Mouse (Mus musculus) liver, embryonic 11.5 days (tissue): ENCODE data around the gene Dock4. TPM values are rescaled to one million over a fixed set of nuclear protein-coding genes. Genes with fewer than 3 reads are reported as not detected.

Experiments
- ATAC-seq: fragments of 200-750 bp; cut with Nextera tagmentation; replicated peaks from 2 replicates; pipeline ENCODE4 v1.8.0; 2017; ENCODE audit warnings: moderate number of reproducible peaks, mild to moderate bottlenecking, moderate TSS enrichment, moderate library complexity; ENCODE audit not compliant: low FRiP score
- DNase-seq: peaks from one replicate; pipeline ENCODE4 v3.0.0-alpha.2; 2017; ENCODE audit warnings: low spot score
- H3K27ac ChIP-seq: fragments of 300-500 bp; sonication (generic); 2 replicates; pipeline ENCODE4 v1.5.1; 2014; ENCODE audit warnings: mild to moderate bottlenecking, low read depth, low read length, control low read depth
- H3K27me3 ChIP-seq: fragments of 300-500 bp; sonication (generic); replicated peaks from 2 replicates; pipeline ENCODE4 v1.6.1; 2014; ENCODE audit warnings: low read length, mixed read lengths; ENCODE audit not compliant: control insufficient read depth, insufficient read depth
- H3K36me3 ChIP-seq: fragments of 300-500 bp; sonication (generic); 2 replicates; pipeline ENCODE4 v1.6.1; 2014; ENCODE audit warnings: mild to moderate bottlenecking, low read length, moderate library complexity, mixed read lengths; ENCODE audit not compliant: control insufficient read depth, insufficient read depth
- H3K4me1 ChIP-seq: fragments of 300-500 bp; sonication (generic); replicated peaks from 2 replicates; pipeline ENCODE4 v1.6.1; 2014; ENCODE audit warnings: low read length, mixed read lengths; ENCODE audit not compliant: control insufficient read depth, insufficient read depth
- H3K4me2 ChIP-seq: fragments of 300-500 bp; sonication (generic); 2 replicates; pipeline ENCODE4 v1.6.1; 2014; ENCODE audit warnings: mild to moderate bottlenecking, control low read depth, moderate library complexity
- H3K4me3 ChIP-seq: fragments of 300-500 bp; sonication (generic); 2 replicates; pipeline ENCODE4 v1.5.1; 2014; ENCODE audit warnings: low read depth, low read length, control low read depth
- H3K9ac ChIP-seq: fragments of 300-500 bp; sonication (generic); 2 replicates; pipeline ENCODE4 v1.6.1; 2014; ENCODE audit warnings: low read depth, low read length, control low read depth
- H3K9me3 ChIP-seq: fragments of 300-500 bp; sonication (generic); 2 replicates; pipeline ENCODE4 v1.6.1; 2016; ENCODE audit warnings: low read length, inconsistent platforms, mixed read lengths; ENCODE audit not compliant: control insufficient read depth
- WGBS: fragments of 180-500 bp; shearing (Covaris S2); extraction: QIAGEN DNeasy Blood & Tissue Kit; methylation state at CpG from one replicate; pipeline ENCODE4 v1.1.7; 2014; 5-methylcytosine and 5-hydroxymethylcytosine counted together
- polyA plus RNA-seq: library from polyadenylated mRNA; unstranded; fragments of >200 nt; fragmentation: Nextera tagmentation; extraction: Ambion mirVana; gene quantifications from 2 replicates; pipeline ENCODE4 v1.2.1, GENCODE M21; 2014

The Dock4 gene
- polyA plus RNA-seq, 1 experiment from 2014 or later: 4.4 TPM

DNA sequence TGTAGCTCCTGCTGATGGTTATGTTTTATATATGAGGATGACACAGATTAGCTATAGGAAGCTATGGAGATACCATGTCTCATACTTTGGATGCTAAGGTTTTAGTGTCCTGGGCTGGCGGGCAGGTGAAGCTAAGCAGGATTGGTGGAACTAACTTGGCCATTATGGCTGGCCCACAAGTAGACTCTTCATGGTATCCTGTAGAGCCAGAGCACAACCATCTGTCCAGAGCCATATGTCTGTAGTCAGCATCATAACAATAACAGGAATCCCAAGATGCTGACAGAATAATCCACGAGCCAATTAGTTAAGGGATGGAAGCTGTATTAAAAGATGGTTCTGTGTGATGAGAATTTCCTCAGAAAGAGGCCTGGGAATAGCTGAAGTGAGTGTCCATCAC, 269.4 kb downstream of the Dock4 start:
- Histone ChIP-seq H3K4me2 (no peak overlapping the region), H3K36me3 (no peaks in the 10 kb centered on the region), H3K9me3 (no peaks in the 10 kb centered on the region), H3K4me1 (no peaks in the 10 kb centered on the region), H3K27ac (no peak overlapping the region), H3K4me3 (no peak overlapping the region), H3K27me3 (no peaks in the 10 kb centered on the region), H3K9ac (no peak overlapping the region)
- DNase-seq (no peak), ATAC-seq (no peak)
- WGBS: 79% methylated on average over 2 of the region's 2 CpGs

DNA sequence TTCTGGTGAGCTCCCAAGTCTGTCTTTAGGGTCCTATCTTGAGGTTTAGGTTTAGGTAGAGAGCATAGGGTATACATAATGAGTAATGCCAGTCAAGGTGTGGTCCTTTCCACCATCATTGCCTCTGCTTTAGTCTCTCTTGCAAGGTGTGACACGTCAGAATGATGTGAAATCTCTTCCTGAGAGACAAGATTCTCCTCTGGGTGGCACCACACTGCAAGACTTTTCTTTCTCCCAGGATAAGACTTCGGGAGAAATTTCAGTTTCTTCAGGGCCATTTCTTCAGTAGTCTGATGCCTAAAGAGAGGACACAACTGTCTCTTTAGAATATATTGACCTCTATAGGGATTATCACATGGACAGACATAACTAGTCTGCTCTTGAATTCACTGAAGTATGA, 282.6 kb downstream of the Dock4 start:
- Histone ChIP-seq H3K9me3 (no peaks in the 10 kb centered on the region), H3K27ac (no peak overlapping the region), H3K36me3 (no peaks in the 10 kb centered on the region), H3K9ac (no peak overlapping the region), H3K27me3 (no peaks in the 10 kb centered on the region), H3K4me1 (no peaks in the 10 kb centered on the region), H3K4me3 (no peak overlapping the region), H3K4me2 (no peak overlapping the region)
- 56% methylated on average over 2 of the region's 2 CpGs for WGBS
- ATAC-seq (no peak), DNase-seq (no peak)

DNA sequence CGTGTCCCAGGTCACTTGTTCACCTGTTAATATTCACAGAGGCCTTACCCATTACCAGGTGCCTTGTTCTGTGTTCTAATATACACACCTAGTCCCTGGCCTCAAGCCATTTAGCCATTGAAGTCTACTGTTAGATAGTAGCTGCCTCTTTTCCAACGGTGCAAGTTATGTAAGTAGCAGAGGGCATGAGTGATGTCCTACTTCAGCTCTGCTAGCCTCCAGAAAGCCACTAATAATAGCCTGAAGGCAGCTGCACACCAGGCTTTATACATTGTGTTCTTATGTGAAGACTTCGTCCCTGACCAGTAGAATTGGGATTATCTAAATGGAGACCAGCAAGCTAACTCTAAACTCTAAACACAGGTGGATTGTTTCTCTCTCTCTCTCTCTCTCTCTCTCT, 285.0 kb downstream of the Dock4 start:
- H3K9ac ChIP-seq: no peak overlapping the region
- H3K4me1 ChIP-seq: no peaks in the 10 kb centered on the region
- ATAC-seq (no peak), DNase-seq (no peak)
- H3K27me3 ChIP-seq: no peaks in the 10 kb centered on the region
- H3K9me3 ChIP-seq: no peaks in the 10 kb centered on the region
- 82% methylated on average over 3 of the region's 3 CpGs for WGBS
- no peaks in the 10 kb centered on the region for H3K36me3 ChIP-seq
- H3K4me2 ChIP-seq: no peak overlapping the region
- H3K27ac ChIP-seq: no peak overlapping the region
- no peak overlapping the region for H3K4me3 ChIP-seq

DNA sequence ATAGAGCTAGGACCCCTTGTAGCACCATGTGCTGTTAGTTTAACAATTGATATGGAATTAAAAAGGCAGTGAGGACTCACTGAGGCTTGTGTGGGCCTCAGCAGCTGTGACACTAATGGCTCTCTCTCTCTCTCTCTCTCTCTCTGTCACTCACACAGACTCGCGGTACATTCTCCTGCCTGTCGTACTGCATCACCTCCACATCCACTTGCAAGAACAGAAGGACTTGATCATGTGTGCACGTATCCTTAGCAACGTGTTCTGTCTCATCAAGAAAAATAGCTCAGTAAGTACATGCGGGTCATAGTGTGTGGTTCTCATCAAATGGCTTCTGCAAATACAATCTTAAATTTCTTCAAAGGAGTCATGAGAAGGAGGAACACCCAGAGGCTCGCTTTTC, 299.7 kb downstream of the Dock4 start:
- no peaks in the 10 kb centered on the region for H3K9me3 ChIP-seq
- no peak overlapping the region for H3K9ac ChIP-seq
- no peaks in the 10 kb centered on the region for H3K4me1 ChIP-seq
- ATAC-seq (no peak), DNase-seq (no peak)
- no peak overlapping the region for H3K4me2 ChIP-seq
- H3K36me3 ChIP-seq: no peaks in the 10 kb centered on the region
- no peak overlapping the region for H3K4me3 ChIP-seq
- 86% methylated on average over 7 of the region's 7 CpGs for WGBS
- H3K27me3 ChIP-seq: no peaks in the 10 kb centered on the region
- no peak overlapping the region for H3K27ac ChIP-seq

DNA sequence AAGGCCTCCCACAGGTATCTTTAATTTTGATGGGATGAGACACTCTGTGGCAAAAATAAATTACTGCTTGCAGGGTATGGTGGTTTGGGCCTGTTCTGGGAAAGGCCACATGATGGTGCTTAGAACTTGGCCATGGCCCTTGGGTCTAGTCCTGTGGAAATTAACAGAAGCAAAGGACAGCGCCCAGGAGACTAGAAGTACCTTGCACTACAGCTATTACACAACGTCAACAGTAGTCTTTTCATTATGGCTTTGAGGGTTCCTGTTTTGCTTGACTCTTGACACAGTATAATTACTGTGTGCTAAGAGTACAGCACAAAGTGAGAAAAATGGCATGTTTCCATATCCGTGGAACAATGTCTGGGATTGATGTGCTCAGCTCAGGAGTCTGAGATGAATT, 300.3 kb downstream of the Dock4 start:
- no peak overlapping the region for H3K4me3 ChIP-seq
- H3K9me3 ChIP-seq: no peaks in the 10 kb centered on the region
- no peaks in the 10 kb centered on the region for H3K27me3 ChIP-seq
- no peak overlapping the region for H3K4me2 ChIP-seq
- ATAC-seq: no peak
- WGBS: 84% methylated on average over 3 of the region's 3 CpGs
- H3K36me3 ChIP-seq: no peaks in the 10 kb centered on the region
- no peak overlapping the region for H3K9ac ChIP-seq
- H3K4me1 ChIP-seq: no peaks in the 10 kb centered on the region
- DNase-seq: no peak
- no peak overlapping the region for H3K27ac ChIP-seq

DNA sequence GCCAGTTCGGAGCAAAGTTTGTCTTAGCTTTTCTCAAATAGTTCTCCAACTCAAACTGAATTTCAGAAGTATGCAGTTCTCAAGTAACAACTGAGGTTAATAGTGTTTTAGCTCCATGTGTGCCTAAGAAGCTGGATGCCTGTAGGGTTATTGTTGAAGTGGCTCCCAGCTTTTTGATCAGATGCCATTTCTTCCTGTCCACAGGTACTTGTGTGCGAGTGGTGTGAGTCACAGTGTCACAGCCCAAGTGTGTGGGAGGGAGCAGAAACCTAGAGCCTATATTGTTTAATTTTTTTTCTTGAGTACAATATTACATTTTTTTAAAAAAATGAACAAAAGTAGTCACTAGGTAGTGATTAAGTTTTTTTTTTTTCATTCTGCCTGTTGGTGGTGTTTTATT, 313.5 kb downstream of the Dock4 start:
- Histone ChIP-seq H3K4me3 (no peak overlapping the region), H3K36me3 (no peaks in the 10 kb centered on the region), H3K4me2 (no peak overlapping the region), H3K9me3 (no peaks in the 10 kb centered on the region), H3K27ac (no peak overlapping the region), H3K27me3 (no peaks in the 10 kb centered on the region), H3K9ac (no peak overlapping the region), H3K4me1 (no peaks in the 10 kb centered on the region)
- WGBS: 82% methylated on average over 2 of the region's 2 CpGs
- ATAC-seq (no peak), DNase-seq (no peak)

DNA sequence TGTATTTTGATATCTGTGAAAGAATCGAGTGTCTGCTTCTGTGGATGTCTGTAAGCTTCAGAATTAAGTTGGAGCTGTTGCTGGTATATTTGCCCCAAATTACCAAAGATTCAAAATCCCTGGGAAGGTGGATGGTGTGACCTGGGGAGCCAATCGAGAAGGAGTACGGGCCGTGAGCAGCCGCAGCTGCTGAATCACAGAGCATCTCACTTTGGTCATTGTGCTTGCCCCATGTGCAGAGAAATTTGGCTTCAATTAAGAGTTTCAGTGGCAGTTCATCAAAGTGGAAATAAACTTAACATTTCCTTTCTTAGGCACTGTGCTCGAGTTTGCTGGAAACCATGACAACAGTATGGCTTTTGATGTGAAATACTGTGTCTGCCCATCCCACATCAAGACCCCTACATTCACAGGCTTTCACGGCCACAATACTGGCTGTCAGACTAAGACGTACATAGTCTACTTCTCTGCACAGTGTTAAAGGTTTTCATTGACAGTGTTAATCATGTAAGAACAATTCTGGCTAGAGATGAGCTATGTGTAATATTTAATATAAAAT, 321.6 kb downstream of the Dock4 start:
- no peaks in the 10 kb centered on the region for H3K9me3 ChIP-seq
- 82% methylated on average over 8 of the region's 8 CpGs for WGBS
- H3K4me1 ChIP-seq: no peaks in the 10 kb centered on the region
- no peak overlapping the region for H3K4me2 ChIP-seq
- H3K36me3 ChIP-seq: no peaks in the 10 kb centered on the region
- H3K27me3 ChIP-seq: no peaks in the 10 kb centered on the region
- ATAC-seq (no peak), DNase-seq (no peak)
- no peak overlapping the region for H3K27ac ChIP-seq
- no peak overlapping the region for H3K9ac ChIP-seq
- H3K4me3 ChIP-seq: no peak overlapping the region

DNA sequence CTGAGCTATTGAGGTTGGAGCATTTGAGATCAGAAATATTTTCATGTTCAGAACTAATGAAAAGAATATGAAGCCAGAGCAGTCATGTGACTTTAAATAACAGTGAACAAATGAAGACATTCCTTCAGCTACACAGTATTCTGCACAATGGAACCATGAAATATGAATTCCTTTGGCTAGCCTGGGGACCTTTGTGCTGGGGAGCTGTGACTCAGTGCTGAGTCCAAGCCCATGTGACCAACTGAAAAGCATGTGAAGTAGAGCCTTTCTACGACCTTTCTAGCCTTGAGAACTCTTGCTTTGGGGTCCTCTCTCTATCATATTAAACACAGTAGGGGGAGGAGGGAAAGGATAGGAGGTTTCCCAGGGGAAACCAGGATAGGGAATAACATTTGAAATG, 327.3 kb downstream of the Dock4 start:
- DNase-seq: no peak
- Histone ChIP-seq H3K27me3 (no peaks in the 10 kb centered on the region), H3K4me1 (no peaks in the 10 kb centered on the region), H3K4me2 (no peak overlapping the region), H3K36me3 (no peaks in the 10 kb centered on the region), H3K9me3 (no peaks in the 10 kb centered on the region), H3K27ac (no peak overlapping the region), H3K9ac (no peak overlapping the region), H3K4me3 (no peak overlapping the region)
- 85% methylated on average over 1 of the region's 1 CpGs for WGBS
- no peak for ATAC-seq

DNA sequence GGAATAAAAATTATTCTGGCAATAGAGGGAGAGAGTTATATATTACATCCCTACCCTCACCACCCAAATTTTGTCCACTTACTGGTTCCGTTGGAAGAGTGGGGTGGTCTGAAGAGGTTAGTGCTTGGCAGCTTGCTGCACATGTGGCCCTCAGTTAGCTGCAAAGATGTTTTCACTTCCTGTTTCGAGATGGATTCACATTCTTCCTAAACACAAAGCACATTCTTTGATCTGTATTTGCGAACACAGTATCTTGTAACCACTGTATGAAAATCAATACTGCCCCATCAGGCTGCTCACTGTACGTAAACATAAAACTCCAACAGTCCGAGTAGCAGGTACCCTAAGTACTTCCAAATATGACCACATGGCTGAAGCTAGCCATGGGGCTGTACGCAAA, 335.8 kb downstream of the Dock4 start:
- DNase-seq (no peak), ATAC-seq (no peak)
- no peaks in the 10 kb centered on the region for H3K36me3 ChIP-seq
- no peaks in the 10 kb centered on the region for H3K4me1 ChIP-seq
- WGBS: 76% methylated on average over 6 of the region's 6 CpGs
- no peak overlapping the region for H3K9ac ChIP-seq
- H3K4me2 ChIP-seq: no peak overlapping the region
- no peaks in the 10 kb centered on the region for H3K9me3 ChIP-seq
- H3K27me3 ChIP-seq: no peaks in the 10 kb centered on the region
- H3K4me3 ChIP-seq: no peak overlapping the region
- H3K27ac ChIP-seq: no peak overlapping the region
